Mouse (Mus musculus) induced T-regulatory cell, adult 2 months (primary cell): ENCODE data around the gene 1110057P08Rik.
"Not testable (repeated sequence)": the region's sequence is repeated elsewhere in the genome, so short reads cannot be mapped to it uniquely, and the experiment has no call there.

Experiments used
- DNase-seq: peaks from one replicate; pipeline ENCODE4 v3.0.0-alpha.2; 2012; ENCODE audit warnings: low read depth

1110057P08Rik gene

GRCm38 (mm10) chr16:89174435-89174834 is at the start of gene 1110057P08Rik:
Gene 1110057P08Rik, plus strand, starts transcription at chr16:89174735.
- no peak for DNase-seq

GRCm38 (mm10) chr16:89140551-89140950 is 34.0 kb upstream of the 1110057P08Rik start, which contains the start of gene Gm6358:
Gene Gm6358, plus strand, starts transcription at chr16:89140851.
- DNase-seq, result no peak

GRCm38 (mm10) chr16:89150786-89151185 is 23.7 kb upstream of the 1110057P08Rik start, which contains the start of gene Gm10061:
Gene Gm10061, plus strand, starts transcription at chr16:89151086.
- DNase-seq, result no peak

GRCm38 (mm10) chr16:89157652-89158051 is 16.9 kb upstream of the 1110057P08Rik start, which contains the start of gene Gm9789:
Gene Gm9789, plus strand, starts transcription at chr16:89157952.
- no peak for DNase-seq

GRCm38 (mm10) chr16:89169190-89169589 is 5.3 kb upstream of the 1110057P08Rik start, which contains the start of gene Gm7735:
Gene Gm7735, plus strand, starts transcription at chr16:89169490.
- not testable (repeated sequence) for DNase-seq

GRCm38 (mm10) chr16:89188621-89189020 is 14.1 kb downstream of the 1110057P08Rik start:
- no peak for DNase-seq

- no peak for DNase-seq
Measured at GRCm38 (mm10) chr16:89205561-89205960, 31.0 kb downstream of the 1110057P08Rik start, which contains the start of gene Krtap20-2. Gene Krtap20-2, plus strand, starts transcription at chr16:89205861.
